Mouse (Mus musculus): ENCODE measurements around the gene Gm10778. TPM values are rescaled to one million over a fixed set of nuclear protein-coding genes. Genes with fewer than 3 reads are reported as not detected.
A peak's percentile ranks its signal among the peaks of the same experiment; 100 is the strongest.
"Not testable (repeated sequence)": the region's sequence is repeated elsewhere in the genome, so short reads cannot be mapped to it uniquely, and the experiment has no call there.

The Gm10778 gene
- polyA plus RNA-seq, 1 experiment from 2014 or later: 2.9 TPM

DNA sequence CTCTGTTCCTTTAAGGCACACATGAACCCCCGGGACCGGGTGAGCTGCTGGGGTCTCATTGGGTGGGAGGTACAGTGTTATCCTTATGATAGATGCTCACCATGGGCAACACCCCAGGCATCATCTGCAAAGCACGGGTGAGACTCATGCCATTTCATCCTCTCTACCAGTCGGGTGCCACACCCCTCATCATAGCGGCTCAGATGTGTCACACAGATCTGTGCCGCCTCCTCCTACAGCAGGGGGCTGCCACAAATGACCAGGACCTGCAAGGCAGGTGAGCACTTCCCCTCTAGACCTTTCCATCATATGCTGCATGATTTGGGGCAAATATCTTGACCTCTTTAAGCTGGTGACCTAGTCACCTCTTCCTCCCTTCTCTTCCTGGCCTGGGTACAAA lies 10.8 kb upstream of the Gm10778 start:
- Histone ChIP-seq H3K9ac (ENCODE audit: low read depth, low read length) (no peak overlapping the region), H3K9me3 (replicated peaks; ENCODE audit: control insufficient read depth, low read length) (no peaks in the 10 kb centered on the region), H3K4me3 (ENCODE audit: low read depth, low read length) (no peak overlapping the region), H3K27me3 (ENCODE audit: control insufficient read depth, insufficient read depth, low read length) (no peaks in the 10 kb centered on the region), H3K4me1 (ENCODE audit: control insufficient read depth, insufficient read depth, low read length) (peaks cover 14% of the 10 kb centered on the region), H3K27ac (ENCODE audit: low read depth, low read length) (no peak overlapping the region), H3K4me2 (no peak overlapping the region), H3K36me3 (ENCODE audit: control insufficient read depth, insufficient read depth, low read length) (no peaks in the 10 kb centered on the region)
- WGBS (ENCODE audit: insufficient replicate concordance): 68% methylated on average over 6 of the region's 6 CpGs
- no peak for ATAC-seq (replicated peaks; ENCODE audit: insufficient number of reproducible peaks, low FRiP score, low TSS enrichment)

DNA sequence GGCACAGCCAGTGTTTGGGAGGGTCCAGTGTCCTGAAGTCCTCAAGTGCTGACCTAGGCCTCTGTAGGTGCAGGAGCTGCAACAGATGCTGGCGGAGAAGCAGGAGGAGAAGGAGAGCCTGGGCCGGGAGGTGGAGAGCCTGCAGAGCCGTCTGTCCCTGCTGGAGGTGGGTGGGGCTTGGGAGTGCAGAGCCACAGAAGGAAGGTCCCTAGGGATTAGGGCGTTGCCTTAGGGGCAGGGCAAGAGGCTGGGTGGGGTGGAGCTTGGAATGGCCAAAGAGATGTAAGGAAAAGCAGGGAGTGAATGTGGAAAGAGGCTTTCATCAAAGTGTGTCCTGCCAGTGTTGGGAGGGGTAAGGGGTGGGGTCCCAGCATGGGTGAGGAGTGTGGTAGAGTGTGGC lies 8.0 kb upstream of the Gm10778 start:
- not testable (repeated sequence) for H3K9me3 ChIP-seq (replicated peaks; ENCODE audit: control insufficient read depth, low read length); ATAC-seq (replicated peaks; ENCODE audit: insufficient number of reproducible peaks, low FRiP score, low TSS enrichment); H3K27me3 ChIP-seq (ENCODE audit: control insufficient read depth, insufficient read depth, low read length); H3K9ac ChIP-seq (ENCODE audit: low read depth, low read length); H3K36me3 ChIP-seq (ENCODE audit: control insufficient read depth, insufficient read depth, low read length); H3K4me3 ChIP-seq (ENCODE audit: low read depth, low read length); H3K27ac ChIP-seq (ENCODE audit: low read depth, low read length); H3K4me2 ChIP-seq
- WGBS (ENCODE audit: insufficient replicate concordance): 37% methylated on average over 4 of the region's 4 CpGs
- peaks cover 14% of the 10 kb centered on the region for H3K4me1 ChIP-seq (ENCODE audit: control insufficient read depth, insufficient read depth, low read length)

- 83% methylated on average over 2 of the region's 2 CpGs for WGBS (ENCODE audit: insufficient replicate concordance)
- no peak overlapping the region for H3K27ac ChIP-seq (ENCODE audit: low read depth, low read length)
- no peak overlapping the region for H3K4me3 ChIP-seq (ENCODE audit: low read depth, low read length)
- ATAC-seq (replicated peaks; ENCODE audit: insufficient number of reproducible peaks, low FRiP score, low TSS enrichment): no peak
- peaks cover 11% of the 10 kb centered on the region for H3K4me1 ChIP-seq (ENCODE audit: control insufficient read depth, insufficient read depth, low read length)
- no peaks in the 10 kb centered on the region; the same call in 1 of the 2 replicates for H3K36me3 ChIP-seq (ENCODE audit: control insufficient read depth, insufficient read depth, low read length)
- no peak overlapping the region; the same call in 1 of the 2 replicates for H3K4me2 ChIP-seq
- no peak overlapping the region for H3K9ac ChIP-seq (ENCODE audit: low read depth, low read length)
- H3K9me3 ChIP-seq (replicated peaks; ENCODE audit: control insufficient read depth, low read length): no peaks in the 10 kb centered on the region
- no peaks in the 10 kb centered on the region for H3K27me3 ChIP-seq (ENCODE audit: control insufficient read depth, insufficient read depth, low read length)
Observed at GRCm38 (mm10) chr10:81641566-81641965, 7.3 kb upstream of the Gm10778 start.

DNA sequence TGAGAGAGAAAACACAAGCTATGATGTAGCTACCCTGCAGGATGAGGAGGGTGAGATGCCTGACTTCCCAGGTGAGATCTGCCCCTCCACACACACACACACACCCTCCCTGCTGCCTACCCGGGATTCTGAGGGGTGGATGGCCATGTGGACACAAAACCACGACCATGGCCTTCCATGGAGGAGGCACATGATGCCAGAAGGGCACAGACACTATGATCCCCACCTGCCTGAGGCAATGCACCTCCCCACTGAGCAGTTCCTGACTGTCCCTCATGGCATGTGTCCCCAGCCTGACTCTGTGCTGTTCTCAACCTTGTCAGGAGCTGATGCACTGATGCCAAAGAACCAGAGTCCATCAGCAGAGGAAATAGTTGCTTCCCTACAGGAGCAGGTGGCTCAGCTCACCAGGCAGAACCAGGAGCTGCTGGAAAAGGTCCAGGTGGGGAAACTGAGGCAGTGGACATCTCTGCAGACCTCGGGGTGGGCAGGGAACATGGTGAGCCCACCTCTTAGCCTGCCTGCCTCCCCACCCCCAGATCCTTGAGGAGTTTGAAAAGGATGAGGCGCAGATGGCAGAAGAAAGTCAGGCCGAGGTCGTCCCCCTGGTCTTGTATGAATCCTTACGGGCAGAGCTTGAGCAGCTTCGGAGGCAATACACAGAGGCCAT lies 6.7 kb upstream of the Gm10778 start:
- no peak overlapping the region; the same call in 1 of the 2 replicates for H3K9ac ChIP-seq (ENCODE audit: low read depth, low read length)
- H3K27ac ChIP-seq (ENCODE audit: low read depth, low read length): no peak overlapping the region; the same call in 1 of the 2 replicates
- H3K4me3 ChIP-seq (ENCODE audit: low read depth, low read length): no peak overlapping the region
- ATAC-seq (replicated peaks; ENCODE audit: insufficient number of reproducible peaks, low FRiP score, low TSS enrichment): no peak
- peak overlapping the region; percentile 95 for H3K4me2 ChIP-seq
- WGBS (ENCODE audit: insufficient replicate concordance): 76% methylated on average over 8 of the region's 8 CpGs
- no peaks in the 10 kb centered on the region for H3K27me3 ChIP-seq (ENCODE audit: control insufficient read depth, insufficient read depth, low read length)
- H3K9me3 ChIP-seq (replicated peaks; ENCODE audit: control insufficient read depth, low read length): no peaks in the 10 kb centered on the region
- H3K4me1 ChIP-seq (ENCODE audit: control insufficient read depth, insufficient read depth, low read length): peaks cover 11% of the 10 kb centered on the region
- H3K36me3 ChIP-seq (ENCODE audit: control insufficient read depth, insufficient read depth, low read length): no peaks in the 10 kb centered on the region; the same call in 1 of the 2 replicates

DNA sequence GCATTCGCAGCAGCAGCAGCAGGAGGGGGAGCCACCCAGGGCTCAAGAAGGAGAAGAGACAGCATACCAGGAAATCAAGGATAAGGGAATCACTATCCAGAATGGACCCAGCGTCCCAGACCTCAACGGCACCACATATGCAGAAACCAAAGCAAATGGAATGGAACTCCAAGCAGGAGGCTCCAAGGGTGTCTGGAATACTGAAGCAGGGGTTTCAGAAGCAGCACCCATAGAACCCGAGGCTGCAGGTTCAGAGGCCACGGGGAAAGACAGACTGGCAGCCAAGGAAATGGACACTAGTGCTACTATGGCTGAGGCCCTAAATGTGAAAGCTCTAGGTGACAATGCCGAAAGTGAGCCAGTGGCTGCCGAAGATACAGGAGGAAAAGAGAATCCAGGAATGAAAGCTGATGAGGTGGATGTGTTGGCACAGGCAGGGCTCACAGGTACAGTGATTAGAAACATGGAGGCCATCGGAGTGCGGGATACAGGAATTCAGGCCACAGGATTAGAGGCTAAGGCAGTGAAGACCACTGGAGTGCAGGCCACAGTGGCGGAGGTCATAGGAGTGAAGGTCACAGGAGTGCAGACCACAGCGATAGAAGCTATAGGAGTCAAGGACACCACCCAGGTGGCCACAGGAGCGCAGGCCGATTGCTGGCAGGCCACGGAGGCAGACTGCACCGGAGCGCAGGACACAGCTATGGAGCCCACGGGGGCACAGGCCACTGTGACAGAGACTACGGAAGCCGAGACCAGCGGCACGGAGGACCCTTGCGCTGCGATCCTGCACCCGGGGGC lies 6.0 kb upstream of the Gm10778 start:
- Histone ChIP-seq H3K4me3 (ENCODE audit: low read depth, low read length) (peak overlapping the region; percentile 77), H3K4me2 (peak overlapping the region; percentile 95), H3K36me3 (ENCODE audit: control insufficient read depth, insufficient read depth, low read length) (no peaks in the 10 kb centered on the region; the same call in 1 of the 2 replicates), H3K9ac (ENCODE audit: low read depth, low read length) (peak overlapping the region; percentile 97), H3K9me3 (replicated peaks; ENCODE audit: control insufficient read depth, low read length) (no peaks in the 10 kb centered on the region), H3K4me1 (ENCODE audit: control insufficient read depth, insufficient read depth, low read length) (peaks cover 11% of the 10 kb centered on the region), H3K27ac (ENCODE audit: low read depth, low read length) (peak overlapping the region; percentile 98), H3K27me3 (ENCODE audit: control insufficient read depth, insufficient read depth, low read length) (no peaks in the 10 kb centered on the region)
- WGBS (ENCODE audit: insufficient replicate concordance): 19% methylated on average over 24 of the region's 24 CpGs
- ATAC-seq (replicated peaks; ENCODE audit: insufficient number of reproducible peaks, low FRiP score, low TSS enrichment): peak; percentile 25

GRCm38 (mm10) chr10:81643449-81644055 lies 5.3 kb upstream of the Gm10778 start:
- Histone ChIP-seq H3K4me3 (ENCODE audit: low read depth, low read length) (peak overlapping the region; percentile 77), H3K27me3 (ENCODE audit: control insufficient read depth, insufficient read depth, low read length) (no peaks in the 10 kb centered on the region), H3K9me3 (replicated peaks; ENCODE audit: control insufficient read depth, low read length) (no peaks in the 10 kb centered on the region), H3K4me1 (ENCODE audit: control insufficient read depth, insufficient read depth, low read length) (peaks cover 11% of the 10 kb centered on the region), H3K9ac (ENCODE audit: low read depth, low read length) (peak overlapping the region; percentile 97), H3K4me2 (peak overlapping the region; percentile 95), H3K36me3 (ENCODE audit: control insufficient read depth, insufficient read depth, low read length) (no peaks in the 10 kb centered on the region; the same call in 1 of the 2 replicates), H3K27ac (ENCODE audit: low read depth, low read length) (peak overlapping the region; percentile 98)
- ATAC-seq (replicated peaks; ENCODE audit: insufficient number of reproducible peaks, low FRiP score, low TSS enrichment): peak; percentile 81
- under 1% methylated on average over 73 of the region's 75 CpGs for WGBS (ENCODE audit: insufficient replicate concordance)

GRCm38 (mm10) chr10:81644162-81644561 lies 4.7 kb upstream of the Gm10778 start:
- Histone ChIP-seq H3K27ac (ENCODE audit: low read depth, low read length) (peak overlapping the region; percentile 98; the same call in 1 of the 2 replicates), H3K36me3 (ENCODE audit: control insufficient read depth, insufficient read depth, low read length) (no peaks in the 10 kb centered on the region; the same call in 1 of the 2 replicates), H3K4me3 (ENCODE audit: low read depth, low read length) (peak overlapping the region; percentile 77), H3K27me3 (ENCODE audit: control insufficient read depth, insufficient read depth, low read length) (no peaks in the 10 kb centered on the region), H3K9me3 (replicated peaks; ENCODE audit: control insufficient read depth, low read length) (no peaks in the 10 kb centered on the region), H3K9ac (ENCODE audit: low read depth, low read length) (peak overlapping the region; percentile 97), H3K4me2 (peak overlapping the region; percentile 95), H3K4me1 (ENCODE audit: control insufficient read depth, insufficient read depth, low read length) (peaks cover 11% of the 10 kb centered on the region)
- ATAC-seq (replicated peaks; ENCODE audit: insufficient number of reproducible peaks, low FRiP score, low TSS enrichment): no peak
- 56% methylated on average over 2 of the region's 2 CpGs for WGBS (ENCODE audit: insufficient replicate concordance)

DNA sequence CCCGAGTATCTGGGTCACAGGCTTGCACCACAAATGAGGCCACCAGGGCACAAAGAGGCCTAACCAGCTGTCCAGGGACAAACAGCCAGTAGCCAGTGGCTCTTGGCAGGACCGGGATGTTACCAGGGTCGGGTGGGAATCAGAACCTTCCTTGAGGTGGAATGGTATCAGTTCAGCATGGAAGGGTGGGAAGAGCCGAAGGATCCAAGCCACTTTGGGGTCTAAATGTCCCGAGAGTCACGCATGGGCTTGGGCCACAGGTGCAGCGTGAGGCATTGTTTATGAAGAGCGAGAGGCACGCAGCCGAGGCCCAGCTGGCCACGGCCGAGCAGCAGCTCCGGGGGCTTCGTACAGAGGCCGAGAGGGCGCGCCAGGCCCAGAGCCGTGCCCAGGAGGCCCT lies 4.1 kb upstream of the Gm10778 start:
- no peaks in the 10 kb centered on the region; the same call in 1 of the 2 replicates for H3K36me3 ChIP-seq (ENCODE audit: control insufficient read depth, insufficient read depth, low read length)
- no peak overlapping the region for H3K4me2 ChIP-seq
- no peaks in the 10 kb centered on the region for H3K27me3 ChIP-seq (ENCODE audit: control insufficient read depth, insufficient read depth, low read length)
- H3K9ac ChIP-seq (ENCODE audit: low read depth, low read length): no peak overlapping the region
- H3K27ac ChIP-seq (ENCODE audit: low read depth, low read length): no peak overlapping the region
- WGBS (ENCODE audit: insufficient replicate concordance): 92% methylated on average over 18 of the region's 18 CpGs
- H3K4me1 ChIP-seq (ENCODE audit: control insufficient read depth, insufficient read depth, low read length): peaks cover 11% of the 10 kb centered on the region
- no peak overlapping the region for H3K4me3 ChIP-seq (ENCODE audit: low read depth, low read length)
- no peak for ATAC-seq (replicated peaks; ENCODE audit: insufficient number of reproducible peaks, low FRiP score, low TSS enrichment)
- H3K9me3 ChIP-seq (replicated peaks; ENCODE audit: control insufficient read depth, low read length): no peaks in the 10 kb centered on the region

All from heart, embryonic 11.5 days (tissue).